Mouse (Mus musculus): ENCODE results near the gene Mri1.

Gene Mri1

GRCm38 (mm10) chr8:84236410-84236997 is 20.6 kb downstream of the Mri1 start:
- peak; percentile 28 for DNase-seq

GRCm38 (mm10) chr8:84235746-84236409 is 21.2 kb downstream of the Mri1 start:
- DNase-seq = no peak

GRCm38 (mm10) chr8:84233055-84233454 is 24.1 kb downstream of the Mri1 start:
- DNase-seq = no peak

GRCm38 (mm10) chr8:84230735-84231134 is 26.4 kb downstream of the Mri1 start:
- DNase-seq = no peak

- DNase-seq = no peak
These were observed 33.6 kb downstream of the Mri1 start for GRCm38 (mm10) chr8:84223322-84224029.

DNA sequence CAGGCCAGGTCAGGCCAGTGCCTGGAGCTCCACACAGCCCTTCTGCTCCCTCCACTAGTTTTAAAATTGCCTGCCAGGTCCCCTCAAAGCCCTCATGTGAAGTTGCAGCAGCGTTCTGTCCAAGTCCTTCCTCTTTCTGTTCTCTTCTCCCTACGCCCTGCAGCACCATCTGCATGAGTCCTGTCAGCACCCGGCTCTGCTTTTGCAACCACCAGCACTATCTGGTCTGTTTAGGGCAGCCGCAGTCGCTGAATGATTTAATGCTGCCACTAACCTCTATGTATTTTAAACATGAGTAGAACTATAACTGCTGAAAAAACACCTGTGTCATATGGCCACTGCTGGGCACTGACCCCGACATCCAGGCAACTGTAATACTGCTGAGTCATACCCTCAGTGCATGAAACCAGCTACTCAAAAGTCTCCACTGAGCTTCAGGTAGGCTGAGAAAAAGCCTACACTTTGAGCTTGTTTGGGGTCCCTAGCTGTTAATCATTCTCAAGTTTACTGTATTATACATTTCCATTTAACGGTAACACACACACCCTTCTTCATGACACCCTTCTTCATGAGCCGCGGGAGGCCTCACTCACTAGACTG is 34.5 kb downstream of the Mri1 start:
- DNase-seq = no peak

DNA sequence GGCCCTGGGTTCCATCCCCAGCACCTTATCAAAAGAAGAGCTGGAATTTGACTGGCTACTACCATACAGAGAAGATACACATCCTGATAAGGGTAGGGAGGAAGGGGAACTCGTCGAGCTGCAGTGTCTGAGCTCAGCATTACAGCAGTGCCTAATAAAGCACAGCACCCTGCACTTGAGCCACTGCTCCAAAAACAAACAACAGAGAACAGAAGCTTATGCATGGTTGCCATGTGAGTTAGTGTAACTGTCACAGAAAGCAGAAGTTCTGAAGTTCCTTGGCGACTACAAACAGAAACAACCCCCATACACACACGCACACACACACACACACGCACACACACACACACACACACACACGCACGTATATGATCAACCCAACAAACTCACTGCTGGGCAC is 37.0 kb downstream of the Mri1 start:
- DNase-seq = no peak

DNA sequence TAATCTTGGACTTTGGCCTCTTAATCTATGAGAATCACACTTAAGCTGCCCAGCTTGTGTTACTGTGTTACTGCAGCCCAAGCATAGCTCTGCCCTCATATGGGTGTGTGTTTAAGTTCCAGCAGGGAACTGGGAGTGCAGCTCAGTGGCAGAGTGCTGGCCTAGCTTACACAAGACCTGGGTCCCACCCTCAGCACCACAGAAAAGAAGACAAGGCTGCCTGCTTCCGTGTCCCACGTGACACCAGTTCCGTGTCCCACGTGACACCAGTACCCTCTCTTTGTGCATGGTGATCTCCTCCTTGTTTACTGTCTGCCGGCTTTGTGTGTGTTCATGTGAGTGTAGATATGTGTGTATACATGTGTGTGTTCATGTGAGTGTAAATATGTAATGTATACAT is 39.0 kb downstream of the Mri1 start:
- DNase-seq = no peak

GRCm38 (mm10) chr8:84217206-84217605 is 39.9 kb downstream of the Mri1 start:
- DNase-seq = no peak

GRCm38 (mm10) chr8:84213277-84213676 is 43.8 kb downstream of the Mri1 start:
- DNase-seq = no peak

GRCm38 (mm10) chr8:84211881-84212563 is 45.1 kb downstream of the Mri1 start:
- no peak for DNase-seq

DNA sequence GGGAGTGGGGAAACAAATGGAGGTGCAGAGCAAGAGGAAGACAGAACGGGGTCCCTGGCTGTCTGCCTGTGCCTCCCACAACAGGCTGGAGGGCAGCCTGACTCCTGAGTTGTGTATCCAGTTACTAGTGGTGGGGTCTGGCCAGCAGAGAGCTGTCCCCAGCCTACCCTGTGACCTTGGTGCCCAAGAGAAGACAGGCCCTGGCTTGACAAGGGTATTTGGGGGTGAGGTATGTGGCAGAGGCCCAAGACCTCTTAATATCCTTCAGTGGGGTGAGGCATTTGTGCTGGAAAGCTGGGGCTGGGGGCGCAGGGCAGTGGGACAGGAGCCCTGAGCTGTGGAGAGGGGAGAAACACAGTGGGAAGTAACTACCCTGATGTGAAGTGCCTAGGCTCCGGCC is 45.9 kb downstream of the Mri1 start:
- no peak for DNase-seq

GRCm38 (mm10) chr8:84210167-84210791 is 46.8 kb downstream of the Mri1 start:
- peak; percentile 63 for DNase-seq

GRCm38 (mm10) chr8:84208381-84209380 is 48.4 kb downstream of the Mri1 start:
- peak; percentile 41 for DNase-seq

DNA sequence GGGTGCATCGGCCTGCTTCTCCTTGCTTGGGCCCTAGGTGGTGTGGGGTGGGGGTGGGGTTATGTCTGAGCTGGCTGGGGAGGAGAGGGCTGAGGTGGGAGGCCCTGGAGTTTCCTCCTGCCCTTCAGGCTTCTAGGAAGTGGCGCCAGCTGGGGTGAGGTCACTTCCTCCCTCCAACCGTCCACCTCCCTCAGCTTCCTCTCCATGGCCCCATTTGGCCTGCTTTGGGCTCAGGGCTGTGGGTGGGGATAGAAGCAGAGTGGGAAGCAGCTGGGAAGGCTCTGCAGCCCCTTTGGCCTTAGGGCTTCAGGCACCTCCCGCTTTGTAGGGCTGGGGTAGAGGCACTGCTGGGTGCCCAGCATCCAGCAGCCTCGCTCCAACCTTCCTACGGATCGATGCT is 49.3 kb downstream of the Mri1 start:
- DNase-seq = peak; percentile 63

GRCm38 (mm10) chr8:84206666-84207065 is 50.5 kb downstream of the Mri1 start:
- no peak for DNase-seq

DNA sequence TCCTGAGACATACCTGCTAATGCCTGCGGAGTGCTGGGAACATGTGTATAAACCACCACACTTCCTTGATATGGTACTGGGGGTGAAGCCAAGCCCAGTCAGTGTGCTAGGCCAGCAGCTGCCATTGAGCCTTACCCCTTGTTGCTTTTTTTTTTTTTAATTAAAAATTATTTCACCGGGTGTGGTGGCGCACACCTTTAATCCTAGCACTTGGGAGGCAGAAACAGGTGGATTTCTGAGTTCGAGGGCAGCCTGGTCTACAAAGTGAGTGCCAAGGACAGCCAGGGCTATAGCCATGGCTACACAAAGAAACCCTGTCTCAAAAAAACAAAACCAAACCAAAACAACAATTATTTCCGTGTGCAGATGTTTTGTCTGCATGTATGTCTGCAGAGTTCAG is 52.1 kb downstream of the Mri1 start:
- DNase-seq = no peak

- DNase-seq = peak; percentile 82
These were observed 53.0 kb downstream of the Mri1 start for GRCm38 (mm10) chr8:84203975-84204772.

DNA sequence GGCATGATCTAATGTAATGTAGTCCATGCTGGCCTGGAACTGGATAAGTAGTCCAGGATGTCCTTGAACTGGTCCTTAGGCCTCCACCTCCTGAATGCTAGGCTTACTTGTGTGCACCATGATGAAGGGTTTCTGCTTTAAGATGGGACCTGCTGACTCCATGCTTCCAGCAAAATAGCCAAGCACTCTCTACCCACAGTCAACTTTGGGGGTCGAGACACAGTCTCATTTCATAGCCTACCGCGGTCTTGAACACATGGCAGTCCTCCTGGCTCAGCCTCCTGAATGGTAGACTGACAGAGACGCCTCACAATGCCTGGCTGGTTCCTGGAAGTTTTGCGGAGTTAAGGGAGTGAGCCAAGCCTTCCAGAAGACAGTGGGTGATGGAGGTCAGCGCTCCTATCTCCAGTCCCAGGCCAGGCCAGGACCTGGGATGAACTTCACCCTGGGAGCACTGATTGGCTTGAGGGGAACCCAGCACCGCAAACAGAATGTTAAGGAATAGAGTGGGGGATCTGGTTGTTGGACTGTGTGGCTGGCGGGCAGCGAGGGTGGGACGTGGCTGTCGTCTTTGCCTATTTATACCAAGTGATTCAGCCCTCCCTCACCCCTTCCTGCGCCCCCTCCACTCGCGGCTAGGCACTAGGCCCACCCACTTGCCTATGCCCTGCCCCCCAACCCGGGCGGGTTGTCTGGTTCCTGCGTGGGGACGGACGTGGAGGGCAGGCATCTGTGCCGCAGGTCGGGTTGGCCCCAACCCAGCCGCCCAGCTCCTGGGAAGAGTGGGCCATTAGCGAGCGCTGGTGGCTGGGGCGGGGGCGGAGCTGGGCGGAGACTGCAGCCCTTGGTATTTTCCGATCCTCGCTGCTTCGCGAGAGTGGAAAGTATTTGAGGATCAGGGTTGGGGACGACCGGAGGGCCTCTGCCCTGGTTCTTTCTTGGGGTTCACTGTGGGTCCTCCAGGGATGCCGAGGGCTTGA is 53.9 kb downstream of the Mri1 start:
- DNase-seq = peak; percentile 88
